Mouse (Mus musculus) cerebellum, postnatal 14 days (tissue): ENCODE data around the gene Spp1.

Experiments
- DNase-seq, 2 experiments: peaks; one replicate each; pipeline ENCODE4 v3.0.0; 2021; ENCODE audit warnings: mixed read lengths in 2 of 2

Spp1 gene

GRCm38 (mm10) chr5:104434835-104435301 lies at the start of gene Spp1:
Spp1 (plus strand) TSS chr5:104435118.
- DNase-seq = no peak

- no peak for DNase-seq
Measured at GRCm38 (mm10) chr5:104385521-104385920, 49.4 kb upstream of the Spp1 start.

GRCm38 (mm10) chr5:104386908-104387307 lies 48.0 kb upstream of the Spp1 start:
- DNase-seq = no peak

- DNase-seq = no peak
Measured at GRCm38 (mm10) chr5:104390962-104391361, 44.0 kb upstream of the Spp1 start.

- DNase-seq = no peak
Measured at GRCm38 (mm10) chr5:104392784-104393183, 42.1 kb upstream of the Spp1 start.

GRCm38 (mm10) chr5:104396286-104396685 lies 38.6 kb upstream of the Spp1 start:
- no peak for DNase-seq

- no peak for DNase-seq
Measured at GRCm38 (mm10) chr5:104398001-104398400, 36.9 kb upstream of the Spp1 start.

GRCm38 (mm10) chr5:104399291-104399950 lies 35.5 kb upstream of the Spp1 start:
- no peak for DNase-seq

- no peak for DNase-seq
Measured at GRCm38 (mm10) chr5:104399970-104400369, 34.9 kb upstream of the Spp1 start.

- no peak for DNase-seq
Measured at GRCm38 (mm10) chr5:104402651-104403050, 32.3 kb upstream of the Spp1 start.

- no peak for DNase-seq
Measured at GRCm38 (mm10) chr5:104403351-104403750, 31.6 kb upstream of the Spp1 start.

GRCm38 (mm10) chr5:104404551-104404950 lies 30.4 kb upstream of the Spp1 start:
- DNase-seq = no peak

GRCm38 (mm10) chr5:104405051-104405450 lies 29.9 kb upstream of the Spp1 start:
- no peak for DNase-seq

GRCm38 (mm10) chr5:104406756-104407155 lies 28.2 kb upstream of the Spp1 start:
- DNase-seq = no peak

GRCm38 (mm10) chr5:104407541-104408231 lies 27.2 kb upstream of the Spp1 start:
- DNase-seq = no peak

- DNase-seq = no peak
Measured at GRCm38 (mm10) chr5:104408549-104408948, 26.4 kb upstream of the Spp1 start.

- DNase-seq = no peak
Measured at GRCm38 (mm10) chr5:104415999-104416398, 18.9 kb upstream of the Spp1 start.

- DNase-seq = no peak
Measured at GRCm38 (mm10) chr5:104417028-104417427, 17.9 kb upstream of the Spp1 start.

- no peak for DNase-seq
Measured at GRCm38 (mm10) chr5:104417721-104418120, 17.2 kb upstream of the Spp1 start.

GRCm38 (mm10) chr5:104422039-104422438 lies 12.9 kb upstream of the Spp1 start:
- no peak for DNase-seq

GRCm38 (mm10) chr5:104423861-104424260 lies 11.1 kb upstream of the Spp1 start:
- DNase-seq = no peak

GRCm38 (mm10) chr5:104425949-104426348 lies 9.0 kb upstream of the Spp1 start:
- DNase-seq = no peak

GRCm38 (mm10) chr5:104432886-104433285 lies 2.0 kb upstream of the Spp1 start:
- peak in 1 of 2 experiments; percentile 36 for DNase-seq

- DNase-seq = no peak
Measured at GRCm38 (mm10) chr5:104433968-104434565, 851 bp upstream of the Spp1 start.
